Mouse (Mus musculus) neural tube, embryonic 14.5 days (tissue): ENCODE measurements at regions not wholly inside any gene's neighbourhood (a gene's known extent, or its start where the extent isn't known, plus 50 kb on each side); places are given as distances from the start of the nearest gene placed in this dataset.
"Not testable (repeated sequence)": the region's sequence is repeated elsewhere in the genome, so short reads cannot be mapped to it uniquely, and the experiment has no call there.

Experiments
- ATAC-seq: fragments of 200-750 bp; cut with Nextera tagmentation; 2 replicates; pipeline ENCODE4 v1.8.0; 2017; ENCODE audit warnings: low read depth, mild to moderate bottlenecking, moderate TSS enrichment, moderate library complexity
- H3K27ac ChIP-seq: fragments of 300-500 bp; sonication (generic); 2 replicates; pipeline ENCODE4 v1.5.1; 2014; ENCODE audit warnings: low read depth, mild to moderate bottlenecking, control low read depth, low read length, moderate library complexity, mixed read lengths
- H3K27me3 ChIP-seq: fragments of 300-500 bp; sonication (generic); 2 replicates; pipeline ENCODE4 v1.6.1; 2014; ENCODE audit warnings: low read length; ENCODE audit not compliant: control insufficient read depth, insufficient read depth
- H3K36me3 ChIP-seq: fragments of 300-500 bp; sonication (generic); 2 replicates; pipeline ENCODE4 v1.6.1; 2014; ENCODE audit warnings: low read length, mixed read lengths; ENCODE audit not compliant: control insufficient read depth, insufficient read depth
- H3K4me1 ChIP-seq: fragments of 300-500 bp; sonication (generic); 2 replicates; pipeline ENCODE4 v1.6.1; 2014; ENCODE audit warnings: low read length; ENCODE audit not compliant: control insufficient read depth, insufficient read depth
- H3K4me2 ChIP-seq: fragments of 300-500 bp; sonication (generic); 2 replicates; pipeline ENCODE4 v1.6.1; 2014; ENCODE audit warnings: mild to moderate bottlenecking, low read depth, low read length, control low read depth
- H3K4me3 ChIP-seq: fragments of 300-500 bp; sonication (generic); 2 replicates; pipeline ENCODE4 v1.5.1; 2014; ENCODE audit warnings: low read depth, low read length, control low read depth, mixed read lengths
- H3K9ac ChIP-seq: fragments of 300-500 bp; sonication (generic); replicated peaks from 2 replicates; pipeline ENCODE4 v1.6.1; 2014; ENCODE audit warnings: low read depth, mild to moderate bottlenecking, control low read depth, low read length, mixed read lengths
- H3K9me3 ChIP-seq: fragments of 300-500 bp; sonication (generic); 2 replicates; pipeline ENCODE4 v1.6.1; 2016; ENCODE audit warnings: low read length; ENCODE audit not compliant: control insufficient read depth
- WGBS: fragments of 180-500 bp; shearing (Covaris S2); extraction: QIAGEN DNeasy Blood & Tissue Kit; methylation state at CpG from one replicate; pipeline ENCODE4 v1.1.7; 2014; 5-methylcytosine and 5-hydroxymethylcytosine counted together

- 46% methylated on average over 3 of the region's 3 CpGs for WGBS
- not testable (repeated sequence) for H3K9me3 ChIP-seq, H3K36me3 ChIP-seq, H3K4me3 ChIP-seq, H3K4me2 ChIP-seq, H3K27me3 ChIP-seq, ATAC-seq, H3K9ac ChIP-seq, H3K27ac ChIP-seq, H3K4me1 ChIP-seq
Measured at GRCm38 (mm10) chr16:56323828-56324227, 119.7 kb downstream of the Impg2 start.

- no peak overlapping the region for H3K27ac ChIP-seq
- H3K27me3 ChIP-seq = no peaks in the 10 kb centered on the region
- no peaks in the 10 kb centered on the region for H3K4me1 ChIP-seq
- H3K4me3 ChIP-seq = no peak overlapping the region
- H3K36me3 ChIP-seq = no peaks in the 10 kb centered on the region
- ATAC-seq = no peak
- H3K9ac ChIP-seq = no peak overlapping the region
- no peak overlapping the region for H3K4me2 ChIP-seq
- no peaks in the 10 kb centered on the region for H3K9me3 ChIP-seq
Measured at GRCm38 (mm10) chr16:56349415-56349814, 128.3 kb upstream of the Abi3bp start.

- WGBS = 69% methylated on average over 3 of the region's 3 CpGs
- no peak for ATAC-seq
Measured at GRCm38 (mm10) chr16:56352888-56353287, 124.8 kb upstream of the Abi3bp start.

GRCm38 (mm10) chr16:56359101-56359500, 118.6 kb upstream of the Abi3bp start:
- no peaks in the 10 kb centered on the region for H3K36me3 ChIP-seq
- H3K9ac ChIP-seq = no peak overlapping the region
- H3K9me3 ChIP-seq = no peaks in the 10 kb centered on the region
- H3K4me1 ChIP-seq = no peaks in the 10 kb centered on the region
- ATAC-seq = no peak
- no peak overlapping the region for H3K27ac ChIP-seq
- 90% methylated on average over 2 of the region's 2 CpGs for WGBS
- no peak overlapping the region for H3K4me3 ChIP-seq
- H3K4me2 ChIP-seq = no peak overlapping the region
- H3K27me3 ChIP-seq = no peaks in the 10 kb centered on the region

More at GRCm38 (mm10) chr16:56352888-56353287, 124.8 kb upstream of the Abi3bp start:
- no peaks in the 10 kb centered on the region for H3K4me1 ChIP-seq
- H3K36me3 ChIP-seq = no peaks in the 10 kb centered on the region
- H3K4me3 ChIP-seq = no peak overlapping the region
- H3K4me2 ChIP-seq = no peak overlapping the region
- no peaks in the 10 kb centered on the region for H3K27me3 ChIP-seq
- no peak overlapping the region for H3K27ac ChIP-seq
- H3K9me3 ChIP-seq = no peaks in the 10 kb centered on the region
- H3K9ac ChIP-seq = no peak overlapping the region

- H3K9me3 ChIP-seq = no peaks in the 10 kb centered on the region
- H3K9ac ChIP-seq = no peak overlapping the region
- no peaks in the 10 kb centered on the region for H3K4me1 ChIP-seq
- H3K36me3 ChIP-seq = no peaks in the 10 kb centered on the region
- no peak overlapping the region for H3K27ac ChIP-seq
- WGBS = 72% methylated on average over 1 of the region's 1 CpGs
- no peak for ATAC-seq
- no peaks in the 10 kb centered on the region for H3K27me3 ChIP-seq
- no peak overlapping the region for H3K4me3 ChIP-seq
- no peak overlapping the region for H3K4me2 ChIP-seq
Measured at GRCm38 (mm10) chr16:56360992-56361391, 116.7 kb upstream of the Abi3bp start.

GRCm38 (mm10) chr16:56378356-56378755, 99.3 kb upstream of the Abi3bp start:
- H3K27me3 ChIP-seq = no peaks in the 10 kb centered on the region
- no peaks in the 10 kb centered on the region for H3K9me3 ChIP-seq
- H3K4me2 ChIP-seq = no peak overlapping the region
- H3K27ac ChIP-seq = no peak overlapping the region
- no peaks in the 10 kb centered on the region for H3K4me1 ChIP-seq
- no peak for ATAC-seq
- WGBS = 80% methylated on average over 2 of the region's 2 CpGs
- no peaks in the 10 kb centered on the region for H3K36me3 ChIP-seq
- H3K9ac ChIP-seq = no peak overlapping the region
- no peak overlapping the region for H3K4me3 ChIP-seq

GRCm38 (mm10) chr16:56380680-56381079, 97.0 kb upstream of the Abi3bp start:
- H3K9me3 ChIP-seq = no peaks in the 10 kb centered on the region
- H3K4me2 ChIP-seq = no peak overlapping the region
- H3K4me1 ChIP-seq = no peaks in the 10 kb centered on the region
- 82% methylated on average over 4 of the region's 4 CpGs for WGBS
- no peak overlapping the region for H3K27ac ChIP-seq
- H3K4me3 ChIP-seq = no peak overlapping the region
- no peaks in the 10 kb centered on the region for H3K36me3 ChIP-seq
- no peaks in the 10 kb centered on the region for H3K27me3 ChIP-seq
- no peak for ATAC-seq
- no peak overlapping the region for H3K9ac ChIP-seq

GRCm38 (mm10) chr16:56386539-56386938, 91.1 kb upstream of the Abi3bp start:
- H3K36me3 ChIP-seq = no peaks in the 10 kb centered on the region
- H3K27ac ChIP-seq = no peak overlapping the region
- 85% methylated on average over 4 of the region's 4 CpGs for WGBS
- H3K4me3 ChIP-seq = no peak overlapping the region
- no peaks in the 10 kb centered on the region for H3K27me3 ChIP-seq
- H3K9me3 ChIP-seq = no peaks in the 10 kb centered on the region
- ATAC-seq = no peak
- H3K4me1 ChIP-seq = no peaks in the 10 kb centered on the region
- no peak overlapping the region for H3K9ac ChIP-seq
- H3K4me2 ChIP-seq = no peak overlapping the region

GRCm38 (mm10) chr16:56392843-56393242, 84.8 kb upstream of the Abi3bp start:
- no peak for ATAC-seq
- H3K9me3 ChIP-seq = no peaks in the 10 kb centered on the region
- H3K4me2 ChIP-seq = no peak overlapping the region
- H3K4me3 ChIP-seq = no peak overlapping the region
- no peaks in the 10 kb centered on the region for H3K27me3 ChIP-seq
- H3K27ac ChIP-seq = no peak overlapping the region
- no peaks in the 10 kb centered on the region for H3K36me3 ChIP-seq
- H3K9ac ChIP-seq = no peak overlapping the region
- H3K4me1 ChIP-seq = no peaks in the 10 kb centered on the region
- 75% methylated on average over 3 of the region's 3 CpGs for WGBS

GRCm38 (mm10) chr16:56396586-56396985, 81.1 kb upstream of the Abi3bp start:
- ATAC-seq = peak; percentile 69; the same call in 1 of the 2 replicates
- Histone ChIP-seq H3K4me3 (no peak overlapping the region), H3K9me3 (no peaks in the 10 kb centered on the region), H3K4me2 (no peak overlapping the region), H3K36me3 (no peaks in the 10 kb centered on the region), H3K27me3 (no peaks in the 10 kb centered on the region), H3K4me1 (no peaks in the 10 kb centered on the region), H3K27ac (no peak overlapping the region), H3K9ac (no peak overlapping the region)
- 38% methylated on average over 4 of the region's 4 CpGs for WGBS
